Mouse (Mus musculus) G1E (cell line): ENCODE results near the gene Il3. TPM values are rescaled to one million over a fixed set of nuclear protein-coding genes. Genes with fewer than 3 reads are reported as not detected.

Source experiments
- ATAC-seq: 2 replicates; pipeline ENCODE4 v1.8.0; 2016; ENCODE audit warnings: mild to moderate bottlenecking; ENCODE audit not compliant: insufficient number of reproducible peaks, poor library complexity, low FRiP score, severe bottlenecking; ENCODE audit errors: extremely low read depth
- DNase-seq: peaks from one replicate; pipeline ENCODE4 v3.0.0; 2012; ENCODE audit warnings: low spot score
- H3K27me3 ChIP-seq: 2 replicates; pipeline ENCODE4 v1.6.1; 2012; ENCODE audit warnings: mild to moderate bottlenecking, low read length, inconsistent platforms; ENCODE audit not compliant: insufficient read depth
- H3K36me3 ChIP-seq: replicated peaks from 2 replicates; pipeline ENCODE3; 2012; ENCODE audit warnings: mild to moderate bottlenecking, inconsistent platforms
- H3K4me1 ChIP-seq: 2 replicates; pipeline ENCODE4 v1.6.1; 2012; ENCODE audit warnings: low read depth, low read length, inconsistent platforms, mixed read lengths; ENCODE audit not compliant: insufficient read depth
- H3K4me3 ChIP-seq: 2 replicates; pipeline ENCODE4 v1.5.1; 2012; ENCODE audit warnings: low read depth, mild to moderate bottlenecking, inconsistent platforms, low read length, moderate library complexity, mixed read lengths
- H3K9me3 ChIP-seq: replicated peaks from 2 replicates; pipeline ENCODE4 v1.6.1; 2012; ENCODE audit warnings: inconsistent platforms
- CTCF ChIP-seq: IDR thresholded peaks from 2 replicates; pipeline ENCODE4 v1.5.1; 2012; ENCODE audit warnings: low read depth, low read length, inconsistent platforms, mixed read lengths
- GATA1 ChIP-seq: IDR thresholded peaks from 2 replicates; pipeline ENCODE4 v1.6.1; 2012; ENCODE audit warnings: borderline replicate concordance, low read length, inconsistent platforms, mixed read lengths
- GATA2 ChIP-seq: IDR thresholded peaks from 2 replicates; pipeline ENCODE4 v1.6.1; 2012; ENCODE audit warnings: low read depth, low read length, inconsistent platforms, borderline replicate concordance
- POLR2AphosphoS5 ChIP-seq: IDR thresholded peaks from 2 replicates; pipeline ENCODE4 v1.6.1; 2012; ENCODE audit warnings: low read depth, low read length, inconsistent platforms; ENCODE audit not compliant: insufficient replicate concordance
- TAL1 ChIP-seq: conservative IDR thresholded peaks from 2 replicates; pipeline ENCODE4 v1.6.1; 2012; ENCODE audit warnings: low read depth, low read length, inconsistent platforms, mixed read lengths
- polyA plus RNA-seq: library from polyadenylated mRNA; stranded (reverse); fragments of >175 nt; gene quantifications from 2 replicates; pipeline ENCODE4 v1.2.3, GENCODE M21; 2012
- total RNA-seq, 2 experiments: library from RNA; stranded (forward) in 1 of 2; stranded (reverse) in 1 of 2; fragments of 200-1000 nt in 1 of 2; fragments of >200 nt in 1 of 2; fragmentation: Nextera tagmentation in 1 of 2; gene quantifications; 2 replicates each; pipeline ENCODE4 v1.2.3; 2014 to 2017

Gene Il3
- total and polyA plus RNA-seq, 3 experiments, result 0.22 TPM; not detected in 2

DNA sequence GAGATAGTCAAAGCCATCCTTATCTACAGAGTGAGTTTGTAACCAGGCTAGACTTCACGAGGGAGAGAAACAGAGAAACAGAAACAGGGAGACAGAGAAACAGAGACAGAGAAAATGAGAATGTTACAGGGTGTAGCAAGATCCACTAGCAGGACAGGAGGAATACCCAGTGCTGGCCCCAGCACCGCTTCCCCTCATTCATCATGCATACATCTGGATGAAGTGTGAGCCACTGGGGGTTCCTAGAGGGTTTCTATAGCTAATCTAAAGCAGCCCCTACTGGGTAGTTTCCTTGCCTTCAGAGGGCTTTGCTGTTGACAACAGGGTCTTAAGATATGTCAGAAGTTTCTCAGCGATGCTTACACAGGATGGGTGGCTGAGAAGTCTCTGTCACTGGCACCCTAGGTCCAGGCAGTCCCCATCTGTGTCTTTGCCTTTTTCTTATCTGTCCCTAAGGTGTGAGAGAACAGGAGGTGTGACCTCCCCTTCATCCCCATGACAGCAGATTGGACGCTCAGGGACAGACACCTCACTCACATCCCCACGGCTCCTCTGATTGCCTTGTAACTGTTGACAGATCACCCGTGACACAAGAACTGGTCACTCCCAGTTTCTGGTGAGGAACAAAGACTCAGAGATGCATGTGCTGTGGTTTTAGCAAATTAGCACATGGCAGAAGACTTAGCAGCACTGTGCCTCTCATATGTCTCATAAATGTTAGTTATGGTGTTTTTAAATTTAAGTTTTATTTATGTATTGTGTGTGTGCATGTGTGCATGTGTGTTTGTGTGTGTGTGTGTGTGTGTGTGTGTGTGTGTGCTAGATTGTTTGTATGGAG, 47.0 kb downstream of the Il3 start:
- DNase-seq (no peak), ATAC-seq (no peak)
- TF ChIP-seq CTCF (no peak), GATA1 (no peak), POLR2AphosphoS5 (no peak), GATA2 (no peak), TAL1 (no peak)
- no peaks in the 10 kb centered on the region for H3K4me1 ChIP-seq
- no peak overlapping the region for H3K4me3 ChIP-seq
- H3K9me3 ChIP-seq, result no peaks in the 10 kb centered on the region
- no peaks in the 10 kb centered on the region for H3K36me3 ChIP-seq
- peaks cover 5% of the 10 kb centered on the region; the same call in 1 of the 2 replicates for H3K27me3 ChIP-seq

DNA sequence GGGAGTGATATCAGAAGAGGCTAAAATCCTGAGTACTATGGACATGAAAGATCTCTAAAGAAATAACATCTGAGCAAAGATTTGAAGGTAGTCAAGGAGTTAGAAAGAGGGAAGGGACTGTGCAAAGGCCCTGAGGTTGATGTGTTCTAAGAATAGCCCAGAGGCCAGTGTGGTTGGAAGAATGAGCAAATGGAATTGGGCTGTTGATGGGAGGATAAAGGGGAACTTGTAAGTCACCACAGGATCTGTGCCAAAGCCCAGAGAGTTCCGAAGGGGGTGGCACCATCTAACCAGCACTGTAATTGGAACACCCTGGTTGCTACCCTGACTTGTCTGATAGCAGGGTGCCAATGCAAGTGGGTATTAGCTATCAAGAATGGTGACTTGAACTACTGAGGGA, 47.9 kb downstream of the Il3 start:
- no peak for DNase-seq

GRCm38 (mm10) chr11:54217384-54217783, 49.7 kb downstream of the Il3 start:
- H3K9me3 ChIP-seq, result no peaks in the 10 kb centered on the region
- ATAC-seq (no peak), DNase-seq (no peak)
- no peak for TF ChIP-seq GATA1
- TF ChIP-seq TAL1, result no peak
- TF ChIP-seq CTCF, result no peak
- no peak for TF ChIP-seq POLR2AphosphoS5
- TF ChIP-seq GATA2, result no peak
- H3K27me3 ChIP-seq, result peaks cover 7% of the 10 kb centered on the region; the same call in 1 of the 2 replicates
- H3K4me3 ChIP-seq, result no peak overlapping the region
- H3K4me1 ChIP-seq, result no peaks in the 10 kb centered on the region
- no peaks in the 10 kb centered on the region for H3K36me3 ChIP-seq

More for the DNA sequence above, 47.9 kb downstream of the Il3 start:
- Histone ChIP-seq H3K4me3 (no peak overlapping the region), H3K36me3 (no peaks in the 10 kb centered on the region), H3K4me1 (no peaks in the 10 kb centered on the region), H3K9me3 (no peaks in the 10 kb centered on the region), H3K27me3 (peaks cover 5% of the 10 kb centered on the region; the same call in 1 of the 2 replicates)
- no peak for ATAC-seq
- TF ChIP-seq GATA2 (no peak), POLR2AphosphoS5 (no peak), CTCF (no peak), TAL1 (no peak), GATA1 (no peak)

GRCm38 (mm10) chr11:54216091-54216490, 51.0 kb downstream of the Il3 start:
- no peaks in the 10 kb centered on the region for H3K4me1 ChIP-seq
- H3K36me3 ChIP-seq, result no peaks in the 10 kb centered on the region
- no peak for DNase-seq
- H3K27me3 ChIP-seq, result peaks cover 3% of the 10 kb centered on the region; the same call in 1 of the 2 replicates
- no peak for ATAC-seq
- TF ChIP-seq POLR2AphosphoS5 (no peak), CTCF (no peak), GATA1 (no peak), TAL1 (no peak), GATA2 (no peak)
- no peaks in the 10 kb centered on the region for H3K9me3 ChIP-seq
- no peak overlapping the region for H3K4me3 ChIP-seq

Other genes with a start within 250 kb of the Il3 start
- gene Slc22a4, start 239.2 kb downstream of the Il3 start, total RNA-seq (2014; fragmentation: Nextera tagmentation), result not detected in 2 replicates
- 0.06 TPM in 1 of 2 replicates, not detected in the other for gene Slc22a4, start 239.2 kb downstream of the Il3 start, total RNA-seq (2017)
- gene Slc22a4, start 239.2 kb downstream of the Il3 start, polyA plus RNA-seq, result not detected in 2 replicates
- gene Pdlim4, start 198.3 kb downstream of the Il3 start, total RNA-seq (2014; fragmentation: Nextera tagmentation), result not detected in 2 replicates
- 0.27 TPM in 1 of 2 replicates, not detected in the other for gene Pdlim4, start 198.3 kb downstream of the Il3 start, total RNA-seq (2017)
- gene Pdlim4, start 198.3 kb downstream of the Il3 start, polyA plus RNA-seq, result not detected in 2 replicates
- gene P4ha2, start 167.2 kb downstream of the Il3 start, total RNA-seq (2014; fragmentation: Nextera tagmentation), result not detected in 2 replicates
- gene P4ha2, start 167.2 kb downstream of the Il3 start, total RNA-seq (2017), result 0.22 TPM in 1 of 2 replicates, not detected in the other
- not detected in 2 replicates for gene P4ha2, start 167.2 kb downstream of the Il3 start, polyA plus RNA-seq
- gene Csf2, start 17.6 kb downstream of the Il3 start, total RNA-seq (2014; fragmentation: Nextera tagmentation), result not detected in 2 replicates
- gene Csf2, start 17.6 kb downstream of the Il3 start, total RNA-seq (2017), result 0.35 and 0.82 TPM in 2 replicates
- not detected in 2 replicates for gene Csf2, start 17.6 kb downstream of the Il3 start, polyA plus RNA-seq
- gene Acsl6, start 36.5 kb upstream of the Il3 start, total RNA-seq (2014; fragmentation: Nextera tagmentation), result not detected in 2 replicates
- 0.06 and 0.11 TPM in 2 replicates for gene Acsl6, start 36.5 kb upstream of the Il3 start, total RNA-seq (2017)
- not detected in 2 replicates for gene Acsl6, start 36.5 kb upstream of the Il3 start, polyA plus RNA-seq
- gene Meikin, start 103.4 kb upstream of the Il3 start, total RNA-seq (2014; fragmentation: Nextera tagmentation), result not detected in 2 replicates
- not detected in 2 replicates for gene Meikin, start 103.4 kb upstream of the Il3 start, total RNA-seq (2017)
- not detected in 2 replicates for gene Meikin, start 103.4 kb upstream of the Il3 start, polyA plus RNA-seq
- gene Fnip1, start 170.9 kb upstream of the Il3 start, total RNA-seq (2014; fragmentation: Nextera tagmentation), result 50.8 and 56.1 TPM in 2 replicates
- gene Fnip1, start 170.9 kb upstream of the Il3 start, total RNA-seq (2017), result 62.1 and 74.0 TPM in 2 replicates
- gene Fnip1, start 170.9 kb upstream of the Il3 start, polyA plus RNA-seq, result 0.96 and 1.6 TPM in 2 replicates